Mouse (Mus musculus) cerebellum, adult 2 months (tissue): ENCODE data around the gene Fabp6. TPM values are rescaled to one million over a fixed set of nuclear protein-coding genes. Genes with fewer than 3 reads are reported as not detected.

Source experiments
- DNase-seq, 2 experiments: peaks; one replicate each; pipeline ENCODE4 v3.0.0; 2021
- H3K27ac ChIP-seq: fragments of 200-500 bp; 2 replicates; pipeline ENCODE4 v1.5.1; 2012; ENCODE audit warnings: low read length, control low read depth, inconsistent platforms; ENCODE audit not compliant: insufficient read depth
- H3K27me3 ChIP-seq: fragments of 200-500 bp; 2 replicates; pipeline ENCODE4 v1.6.1; 2012; ENCODE audit warnings: inconsistent platforms, mild to moderate bottlenecking, low read length, moderate library complexity; ENCODE audit not compliant: control insufficient read depth, insufficient read depth
- H3K4me1 ChIP-seq: fragments of 200-500 bp; 2 replicates; pipeline ENCODE4 v1.6.1; 2011; ENCODE audit warnings: low read length; ENCODE audit not compliant: control insufficient read depth, insufficient read depth
- H3K4me3 ChIP-seq: fragments of 200-500 bp; replicated peaks from 2 replicates; pipeline ENCODE3; 2011; ENCODE audit warnings: mild to moderate bottlenecking, low read depth, low read length, control low read depth; ENCODE audit not compliant: insufficient read depth
- CTCF ChIP-seq: fragments of 200-500 bp; IDR thresholded peaks from 2 replicates; pipeline ENCODE4 v1.5.1; 2011; ENCODE audit warnings: low read depth, mild to moderate bottlenecking, control low read depth, low read length, moderate library complexity, borderline replicate concordance; ENCODE audit not compliant: insufficient read depth
- POLR2A ChIP-seq: fragments of 200-500 bp; IDR thresholded peaks from 2 replicates; pipeline ENCODE4 v1.6.1; 2011; ENCODE audit warnings: low read length, control low read depth, borderline replicate concordance; ENCODE audit not compliant: insufficient read depth
- WGBS: fragments of 180-500 bp; shearing (Covaris S2); methylation state at CpG from one replicate; pipeline ENCODE4 v1.1.7; 2018; 5-methylcytosine and 5-hydroxymethylcytosine counted together
- polyA plus RNA-seq: library from polyadenylated mRNA; depleted of rRNA; stranded (reverse); fragments of >200 nt; gene quantifications from 2 replicates; pipeline ENCODE4 v1.2.3, GENCODE M21; 2012

Fabp6 gene
- polyA plus RNA-seq, 1 experiment, result not detected

DNA sequence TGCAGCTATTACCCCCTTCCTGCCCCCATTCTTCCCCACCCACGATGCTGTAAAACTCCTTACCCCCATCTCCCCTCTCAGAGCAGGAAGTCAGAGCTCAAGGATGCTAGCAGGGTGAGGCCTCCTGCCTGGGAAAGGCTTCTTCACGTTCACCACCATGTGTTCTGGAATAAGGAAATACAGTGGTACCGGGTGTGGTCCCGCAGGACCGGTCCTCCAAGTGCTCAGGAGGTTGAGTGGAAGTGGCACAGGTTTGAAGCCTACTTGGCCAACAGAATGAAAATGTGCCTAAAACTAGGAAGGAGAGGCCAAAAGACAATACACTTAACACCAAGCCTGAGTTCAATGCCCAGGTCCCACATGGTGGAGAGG lies 9.3 kb upstream of the Fabp6 start:
- peaks cover 3% of the 10 kb centered on the region; the same call in 1 of the 2 replicates for H3K4me1 ChIP-seq
- H3K27me3 ChIP-seq, result no peaks in the 10 kb centered on the region
- TF ChIP-seq CTCF, result no peak
- TF ChIP-seq POLR2A, result no peak
- no peak overlapping the region for H3K4me3 ChIP-seq
- 74% methylated on average over 5 of the region's 5 CpGs for WGBS
- no peak overlapping the region for H3K27ac ChIP-seq
- no peak for DNase-seq

- 49% methylated on average over 10 of the region's 10 CpGs for WGBS
- TF ChIP-seq CTCF (no peak), POLR2A (no peak)
- Histone ChIP-seq H3K4me3 (no peak overlapping the region), H3K4me1 (peaks cover 3% of the 10 kb centered on the region; the same call in 1 of the 2 replicates), H3K27me3 (no peaks in the 10 kb centered on the region), H3K27ac (no peak overlapping the region)
- DNase-seq, result no peak
Measured at GRCm38 (mm10) chr11:43610006-43610661, 8.8 kb upstream of the Fabp6 start.

DNA sequence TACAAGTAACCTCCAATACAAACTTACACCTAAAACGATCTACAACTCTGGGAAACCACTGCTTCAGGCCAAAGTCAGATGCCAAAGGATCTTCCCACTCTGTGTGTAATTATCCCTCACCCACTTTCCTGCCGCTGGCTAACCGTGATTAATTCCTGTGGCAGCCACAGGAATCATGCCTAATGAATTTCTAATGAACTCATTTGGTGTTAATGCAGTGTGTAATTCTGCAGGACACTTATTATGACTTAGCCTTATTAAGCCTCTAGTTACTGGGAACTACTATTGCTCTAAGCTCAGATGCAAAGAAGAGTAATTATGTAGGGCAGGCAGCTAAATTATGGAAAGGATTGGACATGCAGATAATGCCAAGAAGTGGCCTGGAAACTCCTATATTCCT lies 7.1 kb upstream of the Fabp6 start:
- TF ChIP-seq POLR2A, result no peak
- TF ChIP-seq CTCF, result no peak
- no peak for DNase-seq
- no peak overlapping the region for H3K27ac ChIP-seq
- no peak overlapping the region for H3K4me3 ChIP-seq
- WGBS, result 50% methylated on average over 3 of the region's 3 CpGs
- no peaks in the 10 kb centered on the region for H3K27me3 ChIP-seq
- peaks cover 3% of the 10 kb centered on the region; the same call in 1 of the 2 replicates for H3K4me1 ChIP-seq

- TF ChIP-seq POLR2A, result no peak
- no peak for TF ChIP-seq CTCF
- no peak overlapping the region for H3K4me3 ChIP-seq
- WGBS, result 84% methylated on average over 6 of the region's 6 CpGs
Measured at GRCm38 (mm10) chr11:43605859-43606258, 4.5 kb upstream of the Fabp6 start.

GRCm38 (mm10) chr11:43604891-43605290 lies 3.6 kb upstream of the Fabp6 start:
- Histone ChIP-seq H3K4me3 (no peak overlapping the region), H3K27ac (no peak overlapping the region), H3K4me1 (no peaks in the 10 kb centered on the region), H3K27me3 (no peaks in the 10 kb centered on the region)
- 91% methylated on average over 6 of the region's 6 CpGs for WGBS
- no peak for DNase-seq
- TF ChIP-seq POLR2A (no peak), CTCF (no peak)

More at GRCm38 (mm10) chr11:43605859-43606258, 4.5 kb upstream of the Fabp6 start:
- H3K27me3 ChIP-seq, result no peaks in the 10 kb centered on the region
- no peaks in the 10 kb centered on the region for H3K4me1 ChIP-seq
- no peak for DNase-seq
- H3K27ac ChIP-seq, result no peak overlapping the region

DNA sequence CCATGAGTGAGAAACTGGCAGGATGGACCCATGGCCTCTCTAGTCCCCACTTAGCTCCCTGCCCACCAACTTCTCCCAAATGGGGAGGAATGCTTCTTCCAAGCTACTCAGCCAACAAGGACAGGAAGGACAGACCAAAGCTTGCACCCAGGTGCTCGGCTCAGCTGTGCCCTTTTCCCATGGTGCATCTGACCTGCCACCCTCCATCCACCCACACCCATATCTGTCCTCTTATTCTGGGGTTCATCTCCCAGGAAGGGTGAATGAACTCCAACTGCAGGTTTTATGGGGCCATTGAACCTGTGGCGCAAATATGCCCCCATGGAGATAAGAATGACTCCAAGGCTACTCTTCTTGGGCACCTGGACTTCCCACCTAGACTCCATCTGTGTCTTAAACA lies 2.9 kb upstream of the Fabp6 start:
- H3K4me1 ChIP-seq, result no peaks in the 10 kb centered on the region
- no peak for TF ChIP-seq CTCF
- no peak for TF ChIP-seq POLR2A
- H3K27me3 ChIP-seq, result no peaks in the 10 kb centered on the region
- H3K27ac ChIP-seq, result no peak overlapping the region
- 92% methylated on average over 2 of the region's 2 CpGs for WGBS
- no peak for DNase-seq
- no peak overlapping the region for H3K4me3 ChIP-seq

- 76% methylated on average over 6 of the region's 6 CpGs for WGBS
- H3K27me3 ChIP-seq, result no peaks in the 10 kb centered on the region
- no peak for DNase-seq
- 0 out of 2 replicates have a peak, but pooled peaks cover 6% of the 10 kb centered on the region for H3K4me1 ChIP-seq
- no peak overlapping the region for H3K4me3 ChIP-seq
- no peak overlapping the region for H3K27ac ChIP-seq
- no peak for TF ChIP-seq CTCF
- TF ChIP-seq POLR2A, result no peak
Measured at GRCm38 (mm10) chr11:43589530-43590072, 11.7 kb downstream of the Fabp6 start.
